Mouse (Mus musculus) liver, adult 2 months (tissue): Measurements from ENCODE around the gene Sipa1l1.

ENCODE experiments used
- CTCF ChIP-seq: fragments of 200-500 bp; IDR thresholded peaks from 2 replicates; pipeline ENCODE4 v1.5.1; 2011; ENCODE audit warnings: low read depth, low read length, control low read depth
- POLR2A ChIP-seq: fragments of 200-500 bp; IDR thresholded peaks from 2 replicates; pipeline ENCODE4 v1.6.1; 2011; ENCODE audit warnings: low read length, control low read depth; ENCODE audit not compliant: insufficient read depth; ENCODE audit errors: extremely low read depth

- TF ChIP-seq POLR2A (no peak), CTCF (no peak)
Observed at GRCm38 (mm10) chr12:82397751-82398150, 228.6 kb downstream of the Sipa1l1 start.
